Mouse (Mus musculus) limb, embryonic 14.5 days (tissue): ENCODE measurements around the gene Hoxb6. TPM values are rescaled to one million over a fixed set of nuclear protein-coding genes. Genes with fewer than 3 reads are reported as not detected.

Experiments
- ATAC-seq: fragments of 200-750 bp; cut with Nextera tagmentation; 2 replicates; pipeline ENCODE4 v1.8.0; 2017; ENCODE audit warnings: low read depth, moderate number of reproducible peaks, moderate TSS enrichment; ENCODE audit not compliant: low FRiP score
- DNase-seq: peaks from one replicate; pipeline ENCODE4 v3.0.0-alpha.2; 2015; ENCODE audit warnings: low spot score
- H3K27ac ChIP-seq: fragments of 300-500 bp; sonication (generic); replicated peaks from 2 replicates; pipeline ENCODE4 v1.5.1; 2014; ENCODE audit warnings: low read depth, mild to moderate bottlenecking, low read length, moderate library complexity, mixed read lengths
- H3K27me3 ChIP-seq: fragments of 300-500 bp; sonication (generic); 2 replicates; pipeline ENCODE4 v1.6.1; 2014; ENCODE audit warnings: low read length, mixed read lengths; ENCODE audit not compliant: control insufficient read depth, insufficient read depth
- H3K36me3 ChIP-seq: fragments of 300-500 bp; sonication (generic); 2 replicates; pipeline ENCODE4 v1.6.1; 2014; ENCODE audit warnings: mild to moderate bottlenecking, low read length, moderate library complexity, mixed read lengths; ENCODE audit not compliant: control insufficient read depth, insufficient read depth
- H3K4me1 ChIP-seq: fragments of 300-500 bp; sonication (generic); 2 replicates; pipeline ENCODE4 v1.6.1; 2014; ENCODE audit warnings: antibody characterized with exemption, low read length, mixed read lengths; ENCODE audit not compliant: control insufficient read depth, insufficient read depth
- H3K4me2 ChIP-seq: fragments of 300-500 bp; sonication (generic); replicated peaks from 2 replicates; pipeline ENCODE4 v1.6.1; 2014; ENCODE audit warnings: low read depth, mild to moderate bottlenecking, low read length, moderate library complexity; ENCODE audit not compliant: severe bottlenecking
- H3K4me3 ChIP-seq: fragments of 300-500 bp; sonication (generic); replicated peaks from 2 replicates; pipeline ENCODE4 v1.5.1; 2014; ENCODE audit warnings: low read length
- H3K9ac ChIP-seq: fragments of 300-500 bp; sonication (generic); 2 replicates; pipeline ENCODE4 v1.6.1; 2014; ENCODE audit warnings: mild to moderate bottlenecking, low read depth, low read length, moderate library complexity; ENCODE audit not compliant: severe bottlenecking
- H3K9me3 ChIP-seq: fragments of 300-500 bp; sonication (generic); 2 replicates; pipeline ENCODE4 v1.6.1; 2016; ENCODE audit warnings: low read length; ENCODE audit not compliant: control insufficient read depth
- POLR2A ChIP-seq: fragments of 200-500 bp; IDR thresholded peaks from 2 replicates; pipeline ENCODE4 v1.8.0; 2012; ENCODE audit warnings: inconsistent platforms, mild to moderate bottlenecking, moderate library complexity, borderline replicate concordance; ENCODE audit not compliant: insufficient read depth, insufficient read length; ENCODE audit errors: extremely low read depth
- WGBS: fragments of 180-500 bp; shearing (Covaris S2); extraction: QIAGEN DNeasy Blood & Tissue Kit; methylation state at CpG from one replicate; pipeline ENCODE4 v1.1.7; 2014; 5-methylcytosine and 5-hydroxymethylcytosine counted together
- polyA plus RNA-seq, 2 experiments: library from polyadenylated mRNA; depleted of rRNA in 1 of 2; stranded (reverse) in 1 of 2; unstranded in 1 of 2; fragments of >200 nt; fragmentation: Nextera tagmentation in 1 of 2; extraction: Ambion mirVana in 1 of 2; gene quantifications; 2 replicates each; pipeline versions ENCODE4 v1.2.1 to v1.2.3; 2012 to 2014

Hoxb6 gene
- polyA plus RNA-seq, 2 experiments: 0.61 to 2.8 TPM

GRCm38 (mm10) chr11:96310183-96310938, 18.1 kb downstream of the Hoxb6 start:
- Histone ChIP-seq H3K27ac (no peak overlapping the region), H3K9me3 (no peaks in the 10 kb centered on the region), H3K27me3 (peaks cover 100% of the 10 kb centered on the region), H3K4me3 (no peak overlapping the region), H3K36me3 (no peaks in the 10 kb centered on the region), H3K4me2 (no peak overlapping the region), H3K4me1 (no peaks in the 10 kb centered on the region), H3K9ac (no peak overlapping the region)
- 4% methylated on average over 20 of the region's 20 CpGs for WGBS
- no peak for TF ChIP-seq POLR2A
- ATAC-seq (no peak), DNase-seq (no peak)

- Histone ChIP-seq H3K9me3 (no peaks in the 10 kb centered on the region), H3K9ac (no peak overlapping the region), H3K36me3 (no peaks in the 10 kb centered on the region), H3K4me3 (peak overlapping the region; percentile 25), H3K4me1 (no peaks in the 10 kb centered on the region), H3K4me2 (peak overlapping the region; percentile 31), H3K27ac (no peak overlapping the region), H3K27me3 (peaks cover 100% of the 10 kb centered on the region)
- WGBS: 8% methylated on average over 6 of the region's 6 CpGs
- TF ChIP-seq POLR2A: no peak
- DNase-seq (no peak), ATAC-seq (no peak)
Observed at GRCm38 (mm10) chr11:96311097-96311496, 18.8 kb downstream of the Hoxb6 start.

GRCm38 (mm10) chr11:96311520-96312417, 19.5 kb downstream of the Hoxb6 start:
- Histone ChIP-seq H3K27me3 (peaks cover 100% of the 10 kb centered on the region), H3K4me1 (no peaks in the 10 kb centered on the region), H3K36me3 (no peaks in the 10 kb centered on the region), H3K4me3 (peak overlapping the region; percentile 25), H3K9ac (no peak overlapping the region), H3K4me2 (peak overlapping the region; percentile 31), H3K9me3 (no peaks in the 10 kb centered on the region), H3K27ac (no peak overlapping the region)
- no peak for TF ChIP-seq POLR2A
- peak; percentile 84 for ATAC-seq
- 1% methylated on average over 31 of the region's 31 CpGs for WGBS
- peak; percentile 82 for DNase-seq

GRCm38 (mm10) chr11:96313134-96313533, 20.9 kb downstream of the Hoxb6 start:
- H3K9ac ChIP-seq: no peak overlapping the region

GRCm38 (mm10) chr11:96313806-96314428, 21.6 kb downstream of the Hoxb6 start:
- H3K27me3 ChIP-seq: peaks cover 100% of the 10 kb centered on the region
- ATAC-seq: no peak
- no peaks in the 10 kb centered on the region for H3K36me3 ChIP-seq
- WGBS: 10% methylated on average over 12 of the region's 12 CpGs
- no peak for TF ChIP-seq POLR2A
- no peak for DNase-seq
- H3K4me2 ChIP-seq: no peak overlapping the region
- no peaks in the 10 kb centered on the region for H3K9me3 ChIP-seq
- H3K9ac ChIP-seq: no peak overlapping the region
- peaks cover 3% of the 10 kb centered on the region for H3K4me1 ChIP-seq
- H3K27ac ChIP-seq: no peak overlapping the region
- H3K4me3 ChIP-seq: no peak overlapping the region

More at GRCm38 (mm10) chr11:96313134-96313533, 20.9 kb downstream of the Hoxb6 start:
- Histone ChIP-seq H3K36me3 (no peaks in the 10 kb centered on the region), H3K27me3 (peaks cover 100% of the 10 kb centered on the region), H3K9me3 (no peaks in the 10 kb centered on the region), H3K27ac (no peak overlapping the region), H3K4me1 (no peaks in the 10 kb centered on the region), H3K4me3 (no peak overlapping the region), H3K4me2 (no peak overlapping the region)
- 33% methylated on average over 2 of the region's 2 CpGs for WGBS
- TF ChIP-seq POLR2A: no peak
- ATAC-seq (no peak), DNase-seq (no peak)
